Mouse (Mus musculus) lung, postnatal 0 days (tissue): ENCODE results near the gene Iqcf1. TPM values are rescaled to one million over a fixed set of nuclear protein-coding genes. Genes with fewer than 3 reads are reported as not detected.

Source experiments
- ATAC-seq: fragments of 200-750 bp; cut with Nextera tagmentation; 2 replicates; pipeline ENCODE4 v1.8.0; 2017; ENCODE audit warnings: moderate library complexity
- DNase-seq: peaks from one replicate; pipeline ENCODE4 v3.0.0-alpha.2; 2016; ENCODE audit warnings: low spot score
- H3K27ac ChIP-seq: fragments of 300-500 bp; sonication (generic); 2 replicates; pipeline ENCODE4 v1.5.1; 2014; ENCODE audit warnings: antibody characterized with exemption, mild to moderate bottlenecking, low read length, mixed read lengths
- H3K27me3 ChIP-seq: fragments of 300-500 bp; sonication (generic); replicated peaks from 2 replicates; pipeline ENCODE4 v1.6.1; 2014; ENCODE audit warnings: low read length, mixed read lengths; ENCODE audit not compliant: insufficient read depth
- H3K36me3 ChIP-seq: fragments of 300-500 bp; sonication (generic); 2 replicates; pipeline ENCODE4 v1.6.1; 2014; ENCODE audit warnings: low read length, mixed read lengths; ENCODE audit not compliant: insufficient read depth
- H3K4me1 ChIP-seq: fragments of 300-500 bp; sonication (generic); 2 replicates; pipeline ENCODE4 v1.6.1; 2014; ENCODE audit warnings: antibody characterized with exemption, low read depth, low read length, mixed read lengths; ENCODE audit not compliant: insufficient read depth
- H3K4me2 ChIP-seq: fragments of 300-500 bp; sonication (generic); replicated peaks from 2 replicates; pipeline ENCODE4 v1.6.1; 2014; ENCODE audit warnings: low read depth, mild to moderate bottlenecking, low read length, moderate library complexity, mixed read lengths
- H3K4me3 ChIP-seq: fragments of 300-500 bp; sonication (generic); 2 replicates; pipeline ENCODE4 v1.5.1; 2014; ENCODE audit warnings: low read depth, low read length
- H3K9ac ChIP-seq: fragments of 300-500 bp; sonication (generic); replicated peaks from 2 replicates; pipeline ENCODE4 v1.6.1; 2014; ENCODE audit warnings: low read depth, mild to moderate bottlenecking
- H3K9me3 ChIP-seq: fragments of 300-500 bp; sonication (generic); 2 replicates; pipeline ENCODE4 v1.6.1; 2016; ENCODE audit warnings: low read length, mixed read lengths
- CTCF ChIP-seq: IDR thresholded peaks from 2 replicates; pipeline ENCODE4 v1.5.1; 2016; ENCODE audit warnings: antibody characterized with exemption, mild to moderate bottlenecking
- EP300 ChIP-seq: IDR thresholded peaks from 2 replicates; pipeline ENCODE4 v1.6.1; 2016; ENCODE audit warnings: antibody characterized with exemption, mild to moderate bottlenecking, control low read depth
- WGBS: fragments of 180-500 bp; shearing (Covaris S2); extraction: QIAGEN DNeasy Blood & Tissue Kit; methylation state at CpG from one replicate; pipeline ENCODE4 v1.1.7; 2014; 5-methylcytosine and 5-hydroxymethylcytosine counted together
- polyA plus RNA-seq: library from polyadenylated mRNA; unstranded; fragments of >200 nt; fragmentation: Nextera tagmentation; extraction: Ambion mirVana; gene quantifications from 2 replicates; pipeline ENCODE4 v1.2.1, GENCODE M21; 2015

The Iqcf1 gene
- polyA plus RNA-seq, 1 experiment from 2014 or later: not detected

- DNase-seq (peak; percentile 67), ATAC-seq (peak; percentile 77)
- Histone ChIP-seq H3K36me3 (no peaks in the 10 kb centered on the region), H3K9me3 (no peaks in the 10 kb centered on the region), H3K9ac (peak within 1 kb of the TSS; percentile 51), H3K27me3 (no peaks in the 10 kb centered on the region), H3K4me3 (peak within 1 kb of the TSS; percentile 56), H3K4me2 (peak within 1 kb of the TSS; percentile 79), H3K27ac (peak within 1 kb of the TSS; percentile 62; the same call in 1 of the 2 replicates), H3K4me1 (peaks cover 9% of the 10 kb centered on the region; the same call in 1 of the 2 replicates)
- 1% methylated on average over 29 of the region's 74 CpGs for WGBS
- TF ChIP-seq CTCF (no peak), EP300 (no peak)
Measured at GRCm38 (mm10) chr9:106453271-106454070, 46.3 kb upstream of the Iqcf1 start, which contains the start of gene Pcbp4. Gene Pcbp4, plus strand, starts transcription at chr9:106453291.

GRCm38 (mm10) chr9:106454071-106454761, 45.6 kb upstream of the Iqcf1 start:
- Histone ChIP-seq H3K4me3 (peak overlapping the region; percentile 56), H3K27me3 (no peaks in the 10 kb centered on the region), H3K9me3 (no peaks in the 10 kb centered on the region), H3K4me1 (peaks cover 9% of the 10 kb centered on the region; the same call in 1 of the 2 replicates), H3K36me3 (no peaks in the 10 kb centered on the region), H3K4me2 (peak overlapping the region; percentile 79), H3K27ac (0 out of 2 replicates have a peak overlapping the region, but pooled peaks have one; percentile 51), H3K9ac (peak overlapping the region; percentile 51)
- DNase-seq (no peak), ATAC-seq (no peak)
- 6% methylated on average over 14 of the region's 20 CpGs for WGBS
- TF ChIP-seq CTCF (no peak), EP300 (no peak)

- Histone ChIP-seq H3K36me3 (no peaks in the 10 kb centered on the region), H3K27me3 (no peaks in the 10 kb centered on the region), H3K27ac (no peak overlapping the region), H3K9me3 (no peaks in the 10 kb centered on the region), H3K4me2 (peak overlapping the region; percentile 79), H3K4me3 (peak overlapping the region; percentile 56), H3K4me1 (peaks cover 9% of the 10 kb centered on the region; the same call in 1 of the 2 replicates), H3K9ac (no peak overlapping the region)
- ATAC-seq: no peak
- TF ChIP-seq EP300 (no peak), CTCF (no peak)
- no peak for DNase-seq
- 14% methylated on average over 16 of the region's 17 CpGs for WGBS
Measured at GRCm38 (mm10) chr9:106454888-106455681, 44.7 kb upstream of the Iqcf1 start.

GRCm38 (mm10) chr9:106456325-106457162, 43.2 kb upstream of the Iqcf1 start:
- no peaks in the 10 kb centered on the region for H3K36me3 ChIP-seq
- DNase-seq (no peak), ATAC-seq (no peak)
- no peaks in the 10 kb centered on the region for H3K9me3 ChIP-seq
- H3K4me1 ChIP-seq: peaks cover 9% of the 10 kb centered on the region; the same call in 1 of the 2 replicates
- WGBS: 38% methylated on average over 15 of the region's 15 CpGs
- no peak overlapping the region for H3K4me3 ChIP-seq
- TF ChIP-seq EP300: no peak
- no peak for TF ChIP-seq CTCF
- no peak overlapping the region for H3K27ac ChIP-seq
- H3K9ac ChIP-seq: no peak overlapping the region
- no peaks in the 10 kb centered on the region for H3K27me3 ChIP-seq
- H3K4me2 ChIP-seq: no peak overlapping the region

- H3K4me3 ChIP-seq: no peak overlapping the region
Measured at GRCm38 (mm10) chr9:106457163-106457559, 42.6 kb upstream of the Iqcf1 start.

More at GRCm38 (mm10) chr9:106457163-106457559, 42.6 kb upstream of the Iqcf1 start:
- Histone ChIP-seq H3K36me3 (peaks cover 3% of the 10 kb centered on the region; the same call in 1 of the 2 replicates), H3K9ac (no peak overlapping the region), H3K27ac (no peak overlapping the region), H3K9me3 (no peaks in the 10 kb centered on the region), H3K4me2 (no peak overlapping the region), H3K4me1 (peaks cover 9% of the 10 kb centered on the region; the same call in 1 of the 2 replicates), H3K27me3 (no peaks in the 10 kb centered on the region)
- DNase-seq: no peak
- TF ChIP-seq EP300 (no peak), CTCF (no peak)
- 55% methylated on average over 9 of the region's 9 CpGs for WGBS
- no peak for ATAC-seq
